Mouse (Mus musculus) liver, adult 2 months (tissue): Measurements from ENCODE around the gene Mlkl. TPM values are rescaled to one million over a fixed set of nuclear protein-coding genes. Genes with fewer than 3 reads are reported as not detected.
"Not testable (repeated sequence)": the region's sequence is repeated elsewhere in the genome, so short reads cannot be mapped to it uniquely, and the experiment has no call there.

Experiments used
- DNase-seq: peaks from one replicate; pipeline ENCODE4 v3.0.0-alpha.2; 2011; ENCODE audit warnings: low read depth, low spot score; ENCODE audit errors: extremely low read depth
- H3K27ac ChIP-seq: fragments of 200-500 bp; replicated peaks from 2 replicates; pipeline ENCODE4 v1.5.1; 2012; ENCODE audit warnings: low read depth, mild to moderate bottlenecking, control low read depth, inconsistent platforms, low read length; ENCODE audit not compliant: insufficient read depth
- H3K27me3 ChIP-seq: fragments of 200-500 bp; 2 replicates; pipeline ENCODE4 v1.6.1; 2012; ENCODE audit warnings: mild to moderate bottlenecking, moderate library complexity, low read length, inconsistent platforms; ENCODE audit not compliant: control insufficient read depth, insufficient read depth
- H3K36me3 ChIP-seq: fragments of 200-500 bp; 2 replicates; pipeline ENCODE4 v1.6.1; 2012; ENCODE audit warnings: low read length, inconsistent platforms; ENCODE audit not compliant: control insufficient read depth, insufficient read depth
- H3K4me1 ChIP-seq: fragments of 200-500 bp; 2 replicates; pipeline ENCODE4 v1.6.1; 2011; ENCODE audit warnings: low read length; ENCODE audit not compliant: control insufficient read depth, insufficient read depth
- H3K4me3 ChIP-seq: fragments of 200-500 bp; 2 replicates; pipeline ENCODE4 v1.5.1; 2011; ENCODE audit warnings: low read depth, mild to moderate bottlenecking, control low read depth, low read length, moderate library complexity; ENCODE audit not compliant: insufficient read depth
- H3K79me2 ChIP-seq: fragments of 200-500 bp; 2 replicates; pipeline ENCODE4 v1.6.1; 2012; ENCODE audit warnings: inconsistent platforms, mild to moderate bottlenecking, low read length, moderate library complexity; ENCODE audit not compliant: control insufficient read depth, insufficient read depth
- H3K9ac ChIP-seq: fragments of 200-500 bp; 2 replicates; pipeline ENCODE4 v1.6.1; 2012; ENCODE audit warnings: low read depth, mild to moderate bottlenecking, control low read depth, inconsistent platforms, low read length
- CTCF ChIP-seq: fragments of 200-500 bp; IDR thresholded peaks from 2 replicates; pipeline ENCODE4 v1.5.1; 2011; ENCODE audit warnings: low read depth, low read length, control low read depth
- POLR2A ChIP-seq: fragments of 200-500 bp; IDR thresholded peaks from 2 replicates; pipeline ENCODE4 v1.6.1; 2011; ENCODE audit warnings: low read length, control low read depth; ENCODE audit not compliant: insufficient read depth; ENCODE audit errors: extremely low read depth
- WGBS: fragments of 180-500 bp; shearing (Covaris S2); methylation state at CpG from one replicate; pipeline ENCODE4 v1.1.7; 2018; 5-methylcytosine and 5-hydroxymethylcytosine counted together
- polyA plus RNA-seq: library from polyadenylated mRNA; depleted of rRNA; stranded (reverse); fragments of >200 nt; gene quantifications from 2 replicates; pipeline ENCODE4 v1.2.3, GENCODE M21; 2012
- total RNA-seq: library from RNA; depleted of rRNA; stranded (reverse); fragments of >200 nt; gene quantifications from 2 replicates; pipeline ENCODE4 v1.2.3, GENCODE M21; 2014

The Mlkl gene
- total and polyA plus RNA-seq, 2 experiments, result 2.5 to 6.4 TPM

DNA sequence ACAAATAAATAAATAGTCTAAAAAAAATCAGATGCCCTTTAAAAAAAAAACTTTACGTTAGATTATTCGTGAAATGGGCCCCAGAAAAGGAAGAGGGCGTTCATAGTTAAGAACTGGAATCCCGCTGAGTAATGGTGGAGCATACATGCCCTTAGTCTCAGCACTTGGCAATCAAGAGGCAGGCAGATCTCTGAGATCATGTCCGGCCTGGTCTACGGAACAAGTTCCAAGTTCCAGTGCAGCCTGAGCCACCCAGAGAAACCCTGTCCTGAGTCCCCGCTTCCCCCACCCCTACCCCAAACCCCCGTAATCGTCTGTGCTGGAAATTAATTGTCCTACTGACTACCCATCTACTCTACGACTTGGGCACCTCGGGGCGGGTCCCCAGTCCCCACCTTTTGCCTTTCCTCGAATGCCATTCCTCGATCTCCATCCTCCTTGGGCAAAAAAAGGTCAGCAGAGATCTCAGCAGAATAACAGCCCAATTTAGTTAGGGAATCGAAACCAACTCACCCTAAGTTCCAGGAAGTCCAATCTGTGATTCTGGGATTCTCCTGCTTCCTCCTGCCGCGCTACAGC lies 577 bp downstream of the Mlkl start:
- TF ChIP-seq CTCF (no peak), POLR2A (no peak)
- Histone ChIP-seq H3K27ac (peak overlapping the region; percentile 53), H3K27me3 (no peaks in the 10 kb centered on the region), H3K4me3 (peak overlapping the region; percentile 58), H3K36me3 (0 out of 2 replicates have a peak, but pooled peaks cover 2% of the 10 kb centered on the region), H3K79me2 (no peaks in the 10 kb centered on the region), H3K4me1 (no peaks in the 10 kb centered on the region), H3K9ac (peak overlapping the region; percentile 14)
- WGBS, result 23% methylated on average over 17 of the region's 17 CpGs
- peak; percentile 37 for DNase-seq

- H3K27me3 ChIP-seq, result no peaks in the 10 kb centered on the region
- no peaks in the 10 kb centered on the region for H3K4me1 ChIP-seq
- no peak for DNase-seq
- no peak overlapping the region for H3K9ac ChIP-seq
- H3K4me3 ChIP-seq, result peak overlapping the region; percentile 20; the same call in 1 of the 2 replicates
- H3K36me3 ChIP-seq, result 0 out of 2 replicates have a peak, but pooled peaks cover 2% of the 10 kb centered on the region
- TF ChIP-seq CTCF (no peak), POLR2A (no peak)
- no peak overlapping the region for H3K27ac ChIP-seq
- WGBS, result 75% methylated on average over 4 of the region's 4 CpGs
- H3K79me2 ChIP-seq, result no peaks in the 10 kb centered on the region
Observed at GRCm38 (mm10) chr8:111336692-111337091, 1.3 kb downstream of the Mlkl start.

GRCm38 (mm10) chr8:111325222-111325790 lies 12.7 kb downstream of the Mlkl start:
- H3K27me3 ChIP-seq, result no peaks in the 10 kb centered on the region
- H3K36me3 ChIP-seq, result peaks cover 9% of the 10 kb centered on the region; the same call in 1 of the 2 replicates
- H3K4me1 ChIP-seq, result no peaks in the 10 kb centered on the region
- WGBS, result 86% methylated on average over 6 of the region's 6 CpGs
- no peak overlapping the region for H3K27ac ChIP-seq
- H3K9ac ChIP-seq, result no peak overlapping the region
- H3K4me3 ChIP-seq, result no peak overlapping the region
- TF ChIP-seq CTCF (no peak), POLR2A (no peak)
- H3K79me2 ChIP-seq, result no peaks in the 10 kb centered on the region
- no peak for DNase-seq

DNA sequence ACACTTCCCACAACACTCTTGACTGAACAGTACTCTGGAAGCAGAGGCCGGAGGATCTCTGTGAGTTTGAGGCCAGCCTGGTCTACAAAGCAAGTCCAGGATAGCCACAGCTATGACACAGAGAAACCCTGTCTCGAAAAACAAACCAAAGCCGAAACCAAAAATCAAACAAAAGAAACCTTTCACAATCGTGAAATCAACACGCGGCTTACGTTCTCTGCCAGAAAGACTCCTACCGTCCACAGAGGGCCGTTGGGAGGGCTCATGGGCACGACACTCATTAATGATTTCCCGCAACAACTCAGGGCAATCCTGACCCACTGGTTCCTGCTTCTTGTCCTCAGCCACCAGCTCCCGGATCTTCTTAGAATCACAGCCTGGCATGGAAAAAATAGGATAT lies 23.2 kb downstream of the Mlkl start:
- 35% methylated on average over 12 of the region's 12 CpGs for whole genome bisulfite sequencing

GRCm38 (mm10) chr8:111313961-111314360 lies 24.0 kb downstream of the Mlkl start:
- 96% methylated on average over 6 of the region's 6 CpGs for WGBS
- H3K36me3 ChIP-seq, result not testable (repeated sequence)

More for the DNA sequence above, 23.2 kb downstream of the Mlkl start:
- peak overlapping the region; percentile 2; the same call in 1 of the 2 replicates for H3K27ac ChIP-seq
- peak; percentile 64 for DNase-seq
- 0 out of 2 replicates have a peak overlapping the region, but pooled peaks have one; percentile 9 for H3K9ac ChIP-seq
- no peaks in the 10 kb centered on the region for H3K27me3 ChIP-seq
- H3K36me3 ChIP-seq, result peaks cover 5% of the 10 kb centered on the region; the same call in 1 of the 2 replicates
- H3K79me2 ChIP-seq, result no peaks in the 10 kb centered on the region
- 0 out of 2 replicates have a peak overlapping the region, but pooled peaks have one; percentile 1 for H3K4me3 ChIP-seq
- H3K4me1 ChIP-seq, result no peaks in the 10 kb centered on the region
- TF ChIP-seq CTCF, result no peak
- TF ChIP-seq POLR2A, result no peak

GRCm38 (mm10) chr8:111312758-111313162 lies 25.2 kb downstream of the Mlkl start:
- no peaks in the 10 kb centered on the region for H3K27me3 ChIP-seq
- H3K9ac ChIP-seq, result no peak overlapping the region
- peak; percentile 32 for TF ChIP-seq CTCF
- TF ChIP-seq POLR2A, result no peak
- H3K4me3 ChIP-seq, result no peak overlapping the region
- no peaks in the 10 kb centered on the region for H3K4me1 ChIP-seq
- no peak for DNase-seq
- H3K79me2 ChIP-seq, result no peaks in the 10 kb centered on the region
- 75% methylated on average over 3 of the region's 3 CpGs for WGBS
- H3K36me3 ChIP-seq, result peaks cover 5% of the 10 kb centered on the region; the same call in 1 of the 2 replicates
- no peak overlapping the region for H3K27ac ChIP-seq

More at GRCm38 (mm10) chr8:111313961-111314360, 24.0 kb downstream of the Mlkl start:
- H3K27me3 ChIP-seq, H3K79me2 ChIP-seq, H3K4me1 ChIP-seq, H3K9ac ChIP-seq, H3K4me3 ChIP-seq, DNase-seq, H3K27ac ChIP-seq: not testable (repeated sequence)

DNA sequence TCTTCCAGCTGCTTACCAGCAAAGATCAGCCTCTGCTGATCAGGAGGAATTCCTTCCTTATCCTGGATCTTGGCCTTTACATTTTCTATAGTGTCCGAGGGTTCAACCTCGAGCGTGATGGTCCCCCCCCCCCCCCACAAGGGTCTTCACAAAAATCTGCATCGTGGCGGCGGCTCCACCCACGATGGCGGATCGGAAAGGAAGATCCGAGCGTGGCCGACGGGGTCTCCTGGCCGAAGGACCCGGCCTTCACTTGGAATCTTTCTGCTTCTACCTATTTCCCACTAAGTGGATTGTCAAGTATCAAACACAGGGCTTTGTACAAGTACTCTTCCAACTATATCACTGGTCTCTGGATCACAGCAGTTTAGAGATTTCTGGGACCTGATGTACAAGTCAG lies 28.0 kb downstream of the Mlkl start:
- 88% methylated on average over 15 of the region's 15 CpGs for WGBS
- H3K27ac ChIP-seq, H3K4me3 ChIP-seq, H3K4me1 ChIP-seq, H3K79me2 ChIP-seq, DNase-seq, H3K27me3 ChIP-seq, H3K9ac ChIP-seq, H3K36me3 ChIP-seq: not testable (repeated sequence)
